Comparison of ENCODE assay signal across 27 mouse cellular contexts in the genomic region with DNA sequence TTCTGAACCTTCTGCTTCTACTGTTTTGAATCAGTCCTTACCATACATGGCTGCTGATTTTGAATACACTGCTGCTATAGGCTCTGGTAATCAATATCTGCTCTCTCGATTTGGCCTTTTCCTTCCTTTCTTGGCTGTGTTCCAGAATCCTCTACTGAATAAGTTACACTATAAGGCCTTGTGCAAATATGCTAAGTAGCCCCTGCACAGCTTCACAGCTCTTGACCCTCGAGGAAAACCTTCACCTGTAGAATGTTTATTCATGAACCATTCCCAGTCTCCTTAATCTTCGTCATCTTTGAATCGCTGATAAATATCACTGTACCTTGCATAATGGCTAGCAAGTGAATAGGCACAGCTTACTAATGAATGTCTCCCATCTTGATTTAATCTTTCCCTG.
DNase-seq lines count a peak whose midpoint lies in the region; ATAC-seq and TF ChIP-seq lines count a peak whose summit lies in the region.
"Had no signal": no experiment of that assay in that cellular context is flagged by ENCODE, and none has a peak within 500 bp of the region (broad histone marks: within the 10 kb centered on the region; RNA-seq: fewer than 3 reads in every experiment).

No protein-coding gene starts in this region.

- H3K4me2 ChIP-seq in forebrain, embryonic 14.5 days (ENCODE audit: low read length): no peak overlapping the region
- no peak overlapping the region for H3K4me2 ChIP-seq in forebrain, postnatal 0 days (ENCODE audit: low read depth)
- no peak overlapping the region for H3K4me2 ChIP-seq in kidney, embryonic 14.5 days (replicated peaks; ENCODE audit: low read depth, low read length)
- no peak overlapping the region for H3K4me2 ChIP-seq in midbrain, embryonic 13.5 days (replicated peaks)
- no peak overlapping the region for H3K4me2 ChIP-seq in midbrain, embryonic 11.5 days
- H3K4me2 ChIP-seq: embryonic facial prominence, embryonic 13.5 days; limb, embryonic 12.5 days; liver, embryonic 15.5 days had no signal

- peak; percentile 27 for DNase-seq in forebrain, embryonic 14.5 days (ENCODE audit: low spot score)
- no peak for DNase-seq in forebrain, postnatal 0 days
- DNase-seq in kidney, postnatal 14 days: no peak
- no peak for DNase-seq in midbrain, embryonic 11.5 days (ENCODE audit: low spot score, missing footprints)
- DNase-seq in spleen, adult 12 weeks (ENCODE audit: low spot score): no peak
- DNase-seq: adrenal gland, postnatal 14 days; cerebellum, adult 11-12 months; cerebellum, adult 9-11 months; embryo, embryonic 11 days; gastrocnemius, postnatal 14 days; heart, postnatal 14 days; kidney, adult 18-20 months; kidney, postnatal 36 days; thymus, postnatal 14 days had no signal

- no peak overlapping the region for H3K4me3 ChIP-seq in forebrain, embryonic 14.5 days (ENCODE audit: low read depth, low read length)
- H3K4me3 ChIP-seq in forebrain, postnatal 0 days (ENCODE audit: low read depth, low read length): no peak overlapping the region
- no peak overlapping the region for H3K4me3 ChIP-seq in kidney, embryonic 14.5 days (ENCODE audit: low read length)
- H3K4me3 ChIP-seq in midbrain, embryonic 13.5 days (replicated peaks): no peak overlapping the region
- H3K4me3 ChIP-seq in midbrain, embryonic 11.5 days (ENCODE audit: low read depth, low read length): no peak overlapping the region
- H3K4me3 ChIP-seq: embryonic facial prominence, embryonic 13.5 days; erythroblast, embryonic 14.5 days; hindbrain, embryonic 10.5 days; layer of hippocampus, adult 2 months; left cerebral cortex, adult 2 months; limb, embryonic 12.5 days; liver, embryonic 15.5 days; myocyte had no signal

- 33% methylated on average over 4 of the region's 4 CpGs for WGBS in forebrain, embryonic 14.5 days
- WGBS in forebrain, postnatal 0 days: 27% methylated on average over 4 of the region's 4 CpGs
- 62% methylated on average over 4 of the region's 4 CpGs for WGBS in kidney, embryonic 14.5 days
- 56% methylated on average over 4 of the region's 4 CpGs for WGBS in midbrain, embryonic 13.5 days
- WGBS in midbrain, embryonic 11.5 days: 77% methylated on average over 4 of the region's 4 CpGs

- H3K9ac ChIP-seq in forebrain, embryonic 14.5 days (ENCODE audit: low read length): no peak overlapping the region
- no peak overlapping the region for H3K9ac ChIP-seq in forebrain, postnatal 0 days
- no peak overlapping the region for H3K9ac ChIP-seq in kidney, embryonic 14.5 days (ENCODE audit: low read depth, low read length)
- no peak overlapping the region for H3K9ac ChIP-seq in midbrain, embryonic 13.5 days (replicated peaks)
- H3K9ac ChIP-seq in midbrain, embryonic 11.5 days (ENCODE audit: low read length): no peak overlapping the region
- H3K9ac ChIP-seq: embryonic facial prominence, embryonic 13.5 days; limb, embryonic 12.5 days; liver, embryonic 15.5 days had no signal

- no peaks in the 10 kb centered on the region for H3K4me1 ChIP-seq in forebrain, embryonic 14.5 days (ENCODE audit: control insufficient read depth, insufficient read depth, low read length)
- no peaks in the 10 kb centered on the region for H3K4me1 ChIP-seq in forebrain, postnatal 0 days (ENCODE audit: insufficient read depth)
- no peaks in the 10 kb centered on the region for H3K4me1 ChIP-seq in kidney, embryonic 14.5 days (ENCODE audit: control insufficient read depth, insufficient read depth, low read length)
- H3K4me1 ChIP-seq in midbrain, embryonic 13.5 days (replicated peaks): no peaks in the 10 kb centered on the region
- no peaks in the 10 kb centered on the region for H3K4me1 ChIP-seq in midbrain, embryonic 11.5 days (ENCODE audit: control insufficient read depth, insufficient read depth, low read length)
- H3K4me1 ChIP-seq: embryonic facial prominence, embryonic 13.5 days; hindbrain, embryonic 10.5 days; limb, embryonic 12.5 days; liver, embryonic 15.5 days had no signal

- ATAC-seq in forebrain, embryonic 14.5 days: peak; percentile 50; the same call in 1 of the 2 replicates
- ATAC-seq in forebrain, postnatal 0 days: no peak
- ATAC-seq in kidney, embryonic 14.5 days (ENCODE audit: low FRiP score, low TSS enrichment): peak; percentile 52; the same call in 1 of the 2 replicates
- ATAC-seq in midbrain, embryonic 13.5 days: 0 out of 2 replicates have a peak, but pooled peaks have one; percentile 27
- ATAC-seq in midbrain, embryonic 11.5 days (ENCODE audit: low FRiP score): no peak
- ATAC-seq: CD4-positive, CD25-positive, alpha-beta regulatory T cell, adult 4 months; lung, postnatal 0 days had no signal

- no peaks in the 10 kb centered on the region for H3K27me3 ChIP-seq in forebrain, embryonic 14.5 days (replicated peaks; ENCODE audit: control insufficient read depth, insufficient read depth, low read length)
- H3K27me3 ChIP-seq in forebrain, postnatal 0 days (ENCODE audit: insufficient read depth, low read length): no peaks in the 10 kb centered on the region
- no peaks in the 10 kb centered on the region for H3K27me3 ChIP-seq in kidney, embryonic 14.5 days (ENCODE audit: control insufficient read depth, insufficient read depth, low read length)
- H3K27me3 ChIP-seq in midbrain, embryonic 13.5 days: no peaks in the 10 kb centered on the region
- no peaks in the 10 kb centered on the region for H3K27me3 ChIP-seq in midbrain, embryonic 11.5 days (ENCODE audit: control insufficient read depth, insufficient read depth, low read length)
- H3K27me3 ChIP-seq: embryonic facial prominence, embryonic 13.5 days; limb, embryonic 12.5 days; liver, embryonic 15.5 days had no signal

- no peak overlapping the region for H3K27ac ChIP-seq in forebrain, embryonic 14.5 days (ENCODE audit: low read depth, low read length)
- no peak overlapping the region for H3K27ac ChIP-seq in forebrain, postnatal 0 days (ENCODE audit: low read depth, low read length)
- H3K27ac ChIP-seq in kidney, embryonic 14.5 days (ENCODE audit: low read depth, low read length): no peak overlapping the region
- no peak overlapping the region for H3K27ac ChIP-seq in midbrain, embryonic 13.5 days
- no peak overlapping the region for H3K27ac ChIP-seq in midbrain, embryonic 11.5 days (ENCODE audit: low read depth, low read length)
- H3K27ac ChIP-seq: embryonic facial prominence, embryonic 13.5 days; hindbrain, embryonic 10.5 days; layer of hippocampus, adult 2 months; left cerebral cortex, adult 2 months; limb, embryonic 12.5 days; liver, embryonic 15.5 days; macrophage had no signal

- no peak for TF ChIP-seq CTCF in forebrain, postnatal 0 days (IDR thresholded peaks at IDR 0.05; ENCODE audit: low read depth)

- H3K36me3 ChIP-seq in forebrain, embryonic 14.5 days (ENCODE audit: control insufficient read depth, insufficient read depth, low read length): no peaks in the 10 kb centered on the region
- H3K36me3 ChIP-seq in forebrain, postnatal 0 days (ENCODE audit: insufficient read depth): no peaks in the 10 kb centered on the region
- H3K36me3 ChIP-seq in kidney, embryonic 14.5 days (ENCODE audit: control insufficient read depth, insufficient read depth, low read length): no peaks in the 10 kb centered on the region
- no peaks in the 10 kb centered on the region for H3K36me3 ChIP-seq in midbrain, embryonic 13.5 days
- no peaks in the 10 kb centered on the region for H3K36me3 ChIP-seq in midbrain, embryonic 11.5 days (ENCODE audit: control insufficient read depth, insufficient read depth, low read length)
- H3K36me3 ChIP-seq: embryonic facial prominence, embryonic 13.5 days; hindbrain, embryonic 10.5 days; limb, embryonic 12.5 days; liver, embryonic 15.5 days had no signal

- no peaks in the 10 kb centered on the region for H3K9me3 ChIP-seq in forebrain, embryonic 14.5 days (replicated peaks; ENCODE audit: control insufficient read depth, low read length)
- no peaks in the 10 kb centered on the region for H3K9me3 ChIP-seq in forebrain, postnatal 0 days (ENCODE audit: low read length)
- H3K9me3 ChIP-seq in kidney, embryonic 14.5 days (ENCODE audit: control insufficient read depth, low read length): no peaks in the 10 kb centered on the region
- H3K9me3 ChIP-seq in midbrain, embryonic 13.5 days: no peaks in the 10 kb centered on the region
- no peaks in the 10 kb centered on the region for H3K9me3 ChIP-seq in midbrain, embryonic 11.5 days (ENCODE audit: control insufficient read depth, low read length)
- H3K9me3 ChIP-seq: embryonic facial prominence, embryonic 13.5 days; hindbrain, embryonic 10.5 days; limb, embryonic 12.5 days; liver, embryonic 15.5 days had no signal

Comparison
In these comparisons a context has a peak if more than half of its experiments do, and no peak if none do; other contexts are left out.
1. ATAC-seq: peak in forebrain, embryonic 14.5 days (single experiment), kidney, embryonic 14.5 days (single experiment) and midbrain, embryonic 13.5 days (single experiment); none in forebrain, postnatal 0 days (single experiment) and midbrain, embryonic 11.5 days (single experiment).